Mouse (Mus musculus) thymus, postnatal 4 days (tissue): ENCODE measurements around the gene Cpeb4.

ENCODE experiments used
- DNase-seq: peaks from one replicate; pipeline ENCODE4 v3.0.0; 2021

Gene Cpeb4

DNA sequence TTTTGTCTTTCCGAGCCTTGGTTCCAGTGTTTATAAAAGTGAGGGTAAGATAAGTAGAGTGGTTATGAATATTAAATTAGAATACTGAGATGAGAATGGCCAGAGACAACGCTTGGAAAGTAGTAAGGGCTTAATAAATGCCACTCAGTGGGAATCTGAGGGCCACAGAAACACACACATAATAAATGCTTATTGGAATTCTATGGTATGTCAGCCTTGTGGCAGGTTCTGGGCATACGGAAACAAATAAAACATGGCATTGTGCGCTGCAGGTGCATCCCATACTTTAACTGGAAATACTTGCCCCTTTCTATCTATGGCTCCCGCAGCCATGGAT, 24.6 kb upstream of the Cpeb4 start:
- no peak for DNase-seq

DNA sequence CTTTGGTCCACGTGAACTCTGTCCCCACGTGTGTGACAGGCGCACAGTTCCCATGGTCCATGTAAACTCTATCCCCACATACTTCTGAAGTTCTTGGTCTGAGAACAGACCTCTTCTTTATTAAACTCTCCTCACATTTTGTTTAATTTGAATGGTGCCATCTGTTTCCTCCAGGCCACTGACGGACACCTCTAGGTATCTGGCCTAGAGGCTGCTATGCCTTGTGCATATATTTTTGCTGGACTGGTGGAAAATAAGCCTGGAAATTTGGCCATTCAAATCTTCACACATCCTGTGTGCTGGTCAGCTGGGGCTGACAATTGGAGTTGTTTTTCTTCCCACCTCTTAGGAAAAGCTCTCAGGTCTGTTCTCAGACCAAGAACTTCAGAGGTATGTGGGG, 23.3 kb upstream of the Cpeb4 start:
- no peak for DNase-seq

DNA sequence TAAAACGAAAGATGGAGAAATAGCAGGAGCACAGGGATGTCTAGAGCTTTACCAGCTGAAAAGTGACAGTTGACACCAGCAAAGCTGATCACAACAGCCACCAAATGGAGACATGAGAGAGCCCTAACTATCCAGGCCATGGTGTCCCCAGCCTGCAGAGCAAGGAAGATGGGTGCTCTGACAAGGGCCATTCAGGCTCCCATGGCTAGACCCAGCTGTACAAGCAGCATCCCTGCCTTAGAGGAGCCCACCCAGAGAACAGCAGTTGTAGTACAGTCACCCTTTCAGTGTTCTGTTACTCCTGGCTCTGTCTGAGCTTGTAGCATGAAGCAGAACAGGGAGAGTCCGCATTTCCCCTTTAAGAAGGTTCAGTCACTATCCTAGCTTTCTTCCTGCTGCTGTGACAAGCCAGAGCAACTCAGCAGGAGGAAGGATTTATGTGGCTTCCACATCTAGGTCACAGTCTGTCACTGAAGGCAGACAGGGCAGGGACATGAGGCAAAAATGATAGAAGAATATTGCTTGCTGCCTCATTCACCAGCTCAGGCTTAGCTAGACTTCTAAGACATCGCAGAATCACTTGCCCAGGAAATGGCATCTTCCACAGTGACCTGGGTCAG, 21.7 kb upstream of the Cpeb4 start:
- no peak for DNase-seq

DNA sequence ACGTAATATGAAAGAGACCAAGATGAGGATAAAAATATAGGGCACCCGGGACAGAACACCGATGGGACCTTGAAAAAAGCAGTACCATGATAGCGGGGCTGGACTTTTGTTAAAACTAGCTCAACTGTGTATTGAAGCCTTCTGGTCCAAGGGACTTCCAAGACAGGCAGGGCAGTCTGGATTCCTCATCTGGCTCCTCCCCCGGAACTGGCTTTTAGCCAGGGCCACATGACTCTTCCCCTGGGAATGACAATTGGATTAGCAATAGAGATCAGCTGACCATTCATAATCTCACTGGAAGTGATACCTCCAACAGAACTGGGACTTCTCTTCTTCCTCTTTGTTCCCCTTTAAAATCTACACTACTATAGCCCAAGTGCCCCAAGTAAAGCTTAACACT, 21.0 kb upstream of the Cpeb4 start:
- no peak for DNase-seq

DNA sequence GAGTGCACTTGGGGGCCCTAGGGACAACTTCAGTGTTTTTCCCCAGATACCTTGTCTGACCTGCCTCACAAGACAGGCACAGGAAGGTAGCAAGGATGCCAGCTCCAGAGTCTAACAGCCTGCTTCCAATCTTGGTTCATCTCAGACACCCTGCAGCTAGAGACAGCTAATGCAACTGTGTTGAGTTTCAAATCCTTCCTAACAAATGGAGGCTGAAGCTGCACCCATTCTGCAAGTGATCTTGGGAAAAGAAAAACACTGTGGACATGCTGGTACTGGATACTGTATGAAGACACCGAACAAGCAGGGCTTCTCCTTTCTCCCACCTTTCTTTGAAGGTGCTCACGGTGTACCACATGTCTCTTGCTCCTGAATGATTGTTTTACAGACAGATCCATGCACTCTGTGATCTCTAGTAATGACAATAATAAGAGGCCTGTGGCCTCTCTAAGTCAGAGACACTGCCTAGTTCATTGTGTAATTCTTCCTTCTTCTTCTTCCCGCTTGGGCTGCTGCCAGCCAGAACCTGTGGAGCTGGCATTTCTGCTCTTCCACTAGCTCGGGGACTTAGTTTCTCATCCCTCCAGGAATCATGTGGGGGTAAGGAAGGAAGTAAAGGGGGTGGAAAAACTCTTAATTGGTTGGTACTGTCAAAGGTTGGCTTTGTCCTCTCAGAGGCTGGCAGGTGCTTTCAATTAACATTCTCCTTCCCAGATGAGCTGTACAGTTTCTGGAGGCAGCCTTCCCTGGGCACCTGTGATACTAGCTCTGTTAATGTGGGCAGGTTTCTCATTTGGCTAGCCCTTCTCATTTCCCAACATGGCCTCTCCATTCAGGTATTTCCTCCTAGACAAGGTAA, 20.1 kb upstream of the Cpeb4 start:
- DNase-seq = no peak

DNA sequence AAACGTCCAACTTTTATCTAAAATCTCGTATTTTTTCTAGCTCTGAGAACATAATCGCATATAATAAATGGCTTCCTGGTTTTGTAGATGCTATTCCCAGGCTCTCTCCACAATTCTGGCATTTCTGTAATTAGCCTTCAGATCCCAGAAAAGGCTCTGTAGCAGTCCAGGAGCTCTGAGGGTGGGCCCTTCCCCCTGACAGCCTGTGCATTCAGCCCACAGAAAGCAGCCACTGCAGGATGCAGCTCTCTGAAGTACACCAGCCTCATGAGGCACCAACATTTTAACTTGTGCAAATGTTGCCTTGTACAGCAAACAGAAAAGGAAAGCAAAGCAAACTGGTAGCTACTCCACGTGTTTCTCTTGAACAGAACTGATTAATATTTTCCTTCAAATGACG, 17.1 kb upstream of the Cpeb4 start:
- DNase-seq = no peak

DNA sequence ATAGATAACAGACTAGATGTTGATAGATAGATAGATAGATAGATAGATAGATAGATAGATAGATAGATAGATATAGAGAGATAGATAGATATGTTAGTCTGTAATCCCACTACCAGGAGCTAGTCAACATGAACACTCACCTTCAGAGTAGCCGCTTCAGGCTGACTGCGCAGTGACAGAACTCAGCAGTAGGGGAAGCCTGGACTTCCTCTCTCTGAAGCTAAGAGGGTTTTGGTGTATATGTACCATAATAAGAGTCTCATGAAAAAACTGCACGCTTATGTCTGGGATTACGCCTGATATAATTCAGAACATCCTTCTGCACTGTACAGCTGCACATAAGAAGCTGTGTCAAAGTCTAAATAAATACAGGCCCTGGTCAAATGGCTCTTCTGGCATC, 14.5 kb upstream of the Cpeb4 start:
- DNase-seq = no peak

DNA sequence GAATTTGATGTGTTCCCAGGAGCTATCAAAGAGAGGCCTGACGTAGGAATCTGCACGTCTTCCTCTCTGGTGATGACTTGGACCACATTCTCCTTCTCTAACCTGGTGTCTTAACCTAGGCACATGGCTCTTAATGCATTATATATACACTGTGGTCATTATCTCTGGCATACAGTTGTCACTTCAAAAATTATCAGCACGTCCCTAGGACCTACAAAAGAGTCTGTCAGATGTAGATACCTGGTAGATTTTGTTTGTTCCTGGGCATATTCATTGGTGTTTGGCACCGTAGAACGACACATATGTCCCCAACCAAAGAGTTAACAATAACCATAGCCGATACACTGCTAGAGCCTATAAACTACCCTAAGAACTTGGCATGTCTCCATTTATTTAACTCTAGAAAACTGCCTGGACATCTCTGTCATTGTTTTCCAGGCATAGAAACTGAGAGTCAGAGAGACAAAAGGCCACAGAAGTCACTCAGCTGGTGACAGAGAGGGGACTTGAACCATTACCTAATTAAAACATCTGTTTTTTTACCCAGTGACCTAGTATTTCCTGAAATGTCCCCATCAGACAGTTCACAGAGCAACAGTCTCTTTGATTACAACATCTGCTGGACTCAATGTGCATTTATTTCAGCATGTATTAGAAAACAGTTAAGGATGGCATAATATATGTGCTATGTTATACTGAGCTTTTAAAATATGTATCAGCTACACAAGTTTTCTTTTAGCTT, 10.7 kb upstream of the Cpeb4 start:
- no peak for DNase-seq

DNA sequence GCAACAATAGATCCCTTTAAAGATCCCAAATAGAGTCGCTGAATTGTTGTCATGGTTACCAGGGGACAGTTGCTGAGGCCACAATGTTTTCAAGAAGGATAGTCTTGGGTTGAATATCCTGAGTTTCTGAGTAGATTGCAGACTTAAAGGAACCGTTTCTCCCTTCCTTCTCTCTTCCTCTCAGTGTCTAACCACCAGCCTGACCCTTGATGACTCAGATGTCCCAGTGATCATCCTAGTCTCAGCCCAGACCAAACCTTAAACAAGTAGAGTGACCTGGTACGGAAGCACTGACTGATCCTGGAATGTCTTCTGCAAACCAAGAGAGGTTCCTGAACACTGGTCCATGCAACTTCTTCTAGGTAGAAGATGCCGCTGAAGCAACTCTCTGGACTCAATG, 4.0 kb upstream of the Cpeb4 start:
- DNase-seq = no peak

DNA sequence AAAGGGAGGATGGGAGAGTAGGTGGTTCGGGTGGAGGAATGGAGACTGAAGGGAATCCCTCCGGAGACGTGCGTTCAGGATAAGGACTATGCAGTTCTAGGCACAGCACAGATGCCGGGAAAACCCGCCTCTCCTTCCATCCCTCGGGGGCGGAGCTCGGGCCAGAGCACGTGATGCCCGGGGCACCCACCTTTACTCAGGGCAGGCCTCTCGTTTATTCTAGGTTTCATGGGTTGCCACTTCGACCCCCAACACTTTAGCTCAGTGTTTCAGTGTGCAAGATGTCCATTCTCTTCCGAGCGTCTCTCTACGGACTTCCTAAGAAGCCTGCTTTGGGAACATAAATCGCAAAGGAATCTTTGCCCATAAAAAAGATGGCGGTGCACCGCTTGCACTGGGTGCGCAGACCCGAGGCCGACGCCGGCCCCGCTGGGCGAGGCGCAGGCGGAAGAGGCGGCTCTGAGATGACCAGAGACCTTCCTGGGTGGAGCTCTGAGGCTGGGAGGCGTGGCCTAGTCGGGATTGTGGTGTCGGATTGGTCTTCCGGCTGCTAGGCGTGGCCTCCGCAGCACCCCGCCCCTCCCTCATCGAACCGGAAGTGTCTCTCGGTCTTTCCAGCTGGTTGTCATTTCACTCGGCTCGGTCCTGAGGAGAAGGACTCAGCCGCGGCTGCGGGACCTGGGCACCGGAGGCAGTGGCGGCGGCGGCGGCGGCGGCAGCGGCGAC, 1.6 kb upstream of the Cpeb4 start:
- DNase-seq = peak; percentile 100

DNA sequence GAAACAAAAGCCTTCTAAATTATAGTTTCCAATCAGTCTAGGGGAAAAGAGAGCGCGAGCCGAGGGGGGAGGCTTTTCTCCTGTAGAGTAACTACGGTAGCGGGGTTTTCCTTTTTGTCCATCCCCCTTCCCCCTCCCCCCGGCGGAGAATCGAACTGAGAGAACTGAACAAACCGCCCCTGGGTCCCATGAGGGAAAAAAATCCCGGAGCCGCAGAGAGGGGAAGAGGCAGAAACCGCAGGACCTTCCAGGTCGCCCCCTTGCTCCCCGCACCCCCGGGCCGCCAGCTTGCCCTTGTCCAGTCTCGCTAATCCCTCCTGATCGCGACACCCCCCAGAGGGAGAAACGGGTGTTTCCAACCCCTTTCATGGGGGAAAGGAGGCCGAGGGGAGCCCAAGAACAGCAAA, 873 bp upstream of the Cpeb4 start:
- peak; percentile 69 for DNase-seq

DNA sequence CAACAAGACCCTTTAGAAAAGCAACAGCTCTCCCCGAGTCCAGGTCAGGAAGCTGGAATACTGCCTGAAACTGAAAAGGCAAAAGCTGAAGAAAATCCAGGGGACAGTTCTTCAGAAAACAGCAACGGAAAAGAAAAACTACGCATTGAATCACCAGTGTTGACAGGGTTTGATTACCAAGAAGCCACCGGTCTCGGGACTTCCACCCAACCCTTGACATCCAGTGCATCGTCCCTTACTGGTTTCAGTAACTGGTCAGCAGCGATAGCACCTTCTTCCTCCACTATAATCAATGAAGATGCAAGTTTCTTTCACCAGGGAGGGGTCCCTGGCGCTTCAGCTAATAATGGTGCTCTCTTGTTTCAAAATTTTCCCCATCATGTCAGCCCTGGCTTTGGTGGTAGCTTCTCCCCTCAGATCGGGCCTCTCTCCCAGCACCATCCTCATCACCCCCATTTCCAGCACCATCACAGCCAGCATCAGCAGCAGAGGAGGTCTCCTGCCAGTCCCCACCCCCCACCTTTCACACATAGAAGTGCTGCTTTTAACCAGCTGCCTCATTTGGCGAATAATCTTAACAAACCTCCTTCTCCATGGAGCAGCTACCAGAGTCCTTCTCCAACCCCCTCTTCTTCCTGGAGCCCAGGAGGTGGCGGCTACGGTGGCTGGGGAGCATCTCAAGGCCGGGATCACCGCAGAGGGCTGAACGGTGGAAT, 693 bp downstream of the Cpeb4 start:
- DNase-seq = peak; percentile 13

DNA sequence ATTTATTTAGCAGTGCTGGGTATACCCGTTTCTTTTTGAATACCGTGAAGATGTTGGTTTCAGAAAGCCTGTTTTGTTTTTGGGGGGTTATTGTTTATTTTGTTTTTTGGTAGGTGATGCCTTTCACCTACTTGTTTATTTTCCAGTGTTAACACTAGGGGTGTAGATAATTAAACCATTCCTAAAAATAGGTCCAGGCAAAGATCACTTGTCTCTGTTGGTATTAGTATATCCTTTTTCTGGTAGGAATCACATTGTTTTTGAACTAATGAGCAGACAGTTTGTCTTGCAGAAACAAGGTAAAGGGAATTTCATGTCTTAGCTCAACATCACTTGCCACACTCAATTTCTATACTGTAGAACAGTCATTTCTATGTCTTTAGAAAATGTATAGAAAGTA, 2.1 kb downstream of the Cpeb4 start:
- DNase-seq = no peak

DNA sequence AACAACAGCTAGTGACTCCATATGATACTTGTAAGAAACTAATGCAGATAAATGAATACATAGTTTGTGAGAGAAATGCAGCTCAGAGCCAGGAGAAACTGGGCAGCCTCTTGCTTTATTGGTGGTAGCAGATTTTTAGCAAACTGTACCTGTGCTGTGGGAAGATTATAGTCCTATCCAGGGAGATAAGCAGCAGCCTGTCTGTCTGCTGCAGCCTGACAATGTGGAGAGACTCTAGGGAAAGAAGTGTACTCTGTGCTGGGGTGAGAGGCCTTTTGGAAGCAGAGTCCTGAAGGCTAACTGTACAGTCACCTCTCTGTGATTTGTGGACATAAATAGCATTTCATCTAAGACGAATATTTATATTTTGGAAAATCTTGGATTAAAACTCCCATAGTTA, 11.7 kb downstream of the Cpeb4 start:
- DNase-seq = no peak

DNA sequence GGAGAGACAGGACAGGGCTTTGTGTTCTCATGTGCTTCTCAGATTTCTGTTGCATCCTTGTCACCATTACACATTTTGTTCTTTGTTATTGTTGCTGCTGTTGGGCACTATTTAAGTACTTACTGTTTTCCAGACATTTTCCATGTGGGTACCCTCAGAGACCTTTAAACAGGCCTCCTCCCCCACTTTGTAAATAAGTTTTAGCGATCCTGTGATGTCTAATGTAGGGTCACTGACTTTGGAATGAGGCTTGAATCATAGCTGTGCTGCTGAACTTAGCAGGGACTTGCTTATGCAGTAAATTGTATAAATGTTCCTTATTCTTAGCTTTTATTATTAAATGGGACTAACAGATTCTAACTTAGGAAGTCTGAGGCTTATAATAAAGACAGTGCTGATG, 13.8 kb downstream of the Cpeb4 start:
- DNase-seq = no peak

DNA sequence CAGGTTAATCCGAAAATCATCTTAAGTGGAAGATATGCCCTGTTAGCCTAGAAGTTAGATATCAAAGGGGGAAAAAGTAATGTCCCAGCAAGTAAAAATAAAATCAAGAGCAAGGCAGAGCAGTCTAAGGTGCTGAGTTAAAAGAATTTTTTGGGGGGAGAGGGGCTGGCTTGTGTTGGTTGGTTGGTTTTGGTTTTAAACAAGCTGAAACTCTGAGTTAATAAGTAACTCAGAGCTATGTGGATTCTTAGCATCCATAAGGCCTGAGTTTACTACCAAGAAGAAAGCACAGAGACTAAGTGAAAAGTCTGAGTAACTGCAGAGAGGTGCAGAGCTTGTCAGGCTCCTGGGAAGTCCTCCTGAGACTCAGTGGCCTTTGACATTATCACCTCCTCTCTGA, 16.2 kb downstream of the Cpeb4 start:
- no peak for DNase-seq

DNA sequence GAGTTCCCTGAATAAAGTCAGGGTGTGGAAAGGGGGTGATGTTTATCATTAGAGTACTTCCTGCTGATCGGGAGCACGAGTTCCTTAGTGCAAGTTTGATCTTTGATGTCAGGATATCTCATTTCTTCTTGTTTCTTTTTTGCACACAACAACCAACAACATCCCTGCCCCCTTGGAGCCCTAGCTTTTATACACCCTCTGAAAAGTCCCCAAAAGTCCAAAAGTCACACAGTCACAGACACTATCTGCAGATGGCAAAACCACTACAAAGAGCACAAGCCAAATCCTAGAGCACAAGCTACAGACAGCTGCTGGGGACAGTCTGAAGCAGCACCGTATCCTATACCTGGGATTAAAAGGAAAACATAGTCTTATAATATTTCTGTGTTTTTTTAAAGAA, 20.1 kb downstream of the Cpeb4 start:
- no peak for DNase-seq

DNA sequence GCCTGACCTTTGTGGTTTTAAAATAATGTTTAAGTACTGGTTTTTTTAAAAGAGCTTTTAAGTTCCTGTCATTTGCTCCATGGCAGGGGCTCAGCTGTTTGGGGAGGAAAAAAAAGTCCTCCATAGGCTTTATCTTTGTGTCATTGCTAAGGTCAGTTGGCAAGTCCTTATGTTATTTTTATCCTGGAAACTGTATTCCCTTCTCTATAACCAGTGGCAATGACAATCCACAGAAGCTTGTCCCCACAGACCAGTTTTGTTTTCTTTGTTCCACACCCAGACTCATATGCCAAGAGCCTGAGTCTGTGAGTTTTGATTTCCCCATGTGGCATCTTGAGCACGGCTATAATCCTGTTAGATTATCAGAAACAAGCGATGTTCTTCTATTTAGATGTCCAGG, 21.6 kb downstream of the Cpeb4 start:
- no peak for DNase-seq

DNA sequence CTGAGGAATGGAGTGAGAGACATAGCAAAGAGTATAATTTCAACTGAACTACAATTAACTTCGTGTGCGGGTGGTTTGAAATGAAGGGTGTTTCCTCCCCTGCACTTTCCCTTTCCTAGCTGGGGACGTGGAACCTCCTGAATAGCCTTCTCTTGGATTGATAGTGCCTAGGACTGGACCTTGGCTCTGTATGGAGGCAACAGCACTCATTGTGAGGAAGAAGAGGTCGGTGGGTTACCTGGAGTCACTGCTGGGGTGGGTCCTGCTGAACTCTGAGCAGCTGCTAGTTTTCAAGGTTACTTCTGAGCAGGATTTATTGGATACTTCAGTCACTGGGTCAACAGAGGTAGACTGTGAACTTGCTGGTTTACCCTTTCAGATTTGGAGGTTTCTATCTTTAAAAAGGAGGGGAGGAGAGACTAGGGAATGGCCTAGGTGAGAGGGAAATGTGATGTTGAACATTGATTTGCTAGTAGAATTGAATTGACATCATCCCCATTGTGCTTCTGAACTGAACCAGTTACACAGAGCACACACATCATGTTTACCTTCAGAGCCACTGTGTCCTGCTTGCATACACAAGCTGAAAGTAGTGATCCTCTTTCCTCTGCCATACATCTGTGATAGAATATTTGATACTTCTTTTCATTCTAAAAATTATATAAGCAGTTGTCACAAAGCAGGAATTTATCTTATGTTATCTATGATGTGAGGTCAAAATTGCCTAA, 24.2 kb downstream of the Cpeb4 start:
- no peak for DNase-seq

DNA sequence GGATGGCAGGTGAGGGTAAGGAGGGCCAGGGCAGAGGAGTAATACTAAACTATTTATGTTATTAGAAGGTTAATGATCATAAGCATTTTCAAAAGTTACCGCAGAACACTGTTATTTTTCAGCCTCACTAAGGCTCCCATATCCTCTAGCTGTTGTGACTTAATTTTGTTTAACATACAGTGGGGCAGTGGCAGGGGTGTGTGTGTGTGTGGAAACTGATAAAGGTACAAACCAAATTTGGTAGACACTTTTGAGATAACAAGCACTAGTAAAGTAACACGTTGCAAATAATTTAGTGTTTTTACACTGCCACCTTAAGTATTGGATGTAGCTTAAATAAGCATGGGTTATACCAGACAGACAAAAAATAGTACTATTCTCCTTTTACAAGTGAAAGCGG, 24.9 kb downstream of the Cpeb4 start:
- DNase-seq = no peak

DNA sequence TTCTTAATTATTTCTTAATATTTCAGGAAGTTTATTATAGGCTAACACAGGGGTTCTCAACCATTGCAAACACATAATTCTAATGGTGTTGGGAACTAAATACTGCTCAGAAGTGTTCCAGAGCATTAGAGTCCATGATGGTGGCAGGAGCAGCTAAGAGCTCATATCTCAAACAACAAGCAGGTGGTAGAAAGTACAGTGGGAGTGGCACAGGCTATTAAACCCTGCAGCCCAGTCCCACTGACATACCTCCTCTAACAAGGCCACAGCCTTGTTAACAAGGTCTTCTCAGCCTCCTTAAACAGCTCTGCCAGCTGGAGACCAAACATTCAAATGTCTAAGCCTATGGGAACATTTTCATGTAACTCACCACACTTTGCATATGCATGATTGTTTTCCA, 27.2 kb downstream of the Cpeb4 start:
- no peak for DNase-seq

DNA sequence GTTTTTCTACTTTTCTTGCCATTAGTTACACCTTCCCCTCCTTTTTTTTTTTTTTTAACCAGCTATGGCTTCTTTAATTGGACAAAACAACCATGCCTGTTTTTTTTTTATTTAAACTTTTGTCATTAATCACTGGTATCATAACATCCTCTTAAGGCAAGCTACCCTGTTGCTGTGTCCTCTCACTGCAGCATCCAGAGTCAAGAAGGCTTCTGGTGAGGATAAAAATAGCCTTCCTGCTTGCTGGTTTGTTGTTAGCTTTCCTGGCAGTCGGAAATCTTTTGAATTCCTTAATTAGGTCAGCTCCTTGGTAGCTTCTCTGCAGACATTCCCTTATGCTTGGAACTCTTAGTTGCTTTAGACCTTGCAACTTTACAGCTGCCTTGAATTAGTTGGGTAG, 28.7 kb downstream of the Cpeb4 start:
- no peak for DNase-seq
